Mouse (Mus musculus) mammary gland, adult 2 months (tissue): Measurements from ENCODE around the gene Lrrc39. TPM values are rescaled to one million over a fixed set of nuclear protein-coding genes. Genes with fewer than 3 reads are reported as not detected.

Experiments
- polyA plus RNA-seq: library from polyadenylated mRNA; depleted of rRNA; stranded (reverse); fragments of >200 nt; gene quantifications from 2 replicates; pipeline ENCODE4 v1.2.3, GENCODE M21; 2012; ENCODE audit warnings: low replicate concordance; rRNA removed

Gene Lrrc39
- 2.3 and 16.0 TPM in 2 replicates for polyA plus RNA-seq

GRCm38 (mm10) chr3:116562408-116563094 lies at the start of gene Lrrc39:
Lrrc39 (plus strand) TSS chr3:116562973.

GRCm38 (mm10) chr3:116594728-116595602 lies 32.2 kb downstream of the Lrrc39 start, which contains the start of gene Sass6:
Sass6 (plus strand) TSS chr3:116594982.

GRCm38 (mm10) chr3:116614295-116614892 lies 51.6 kb downstream of the Lrrc39 start, which contains the start of gene Trmt13:
Trmt13 (minus strand) TSS chr3:116614587.

Other genes starting within 250 kb of the Lrrc39 start
- 4.5 and 8.8 TPM in 2 replicates for gene Cdc14a, start 138.9 kb upstream of the Lrrc39 start, polyA plus RNA-seq
- gene Rtca, start 54.8 kb upstream of the Lrrc39 start, polyA plus RNA-seq: 19.5 and 31.3 TPM in 2 replicates
- 8.4 and 20.7 TPM in 2 replicates for gene Dbt, start 49.9 kb upstream of the Lrrc39 start, polyA plus RNA-seq
- gene Sass6, start 32.0 kb downstream of the Lrrc39 start, polyA plus RNA-seq: 0.80 and 2.1 TPM in 2 replicates
- gene Trmt13, start 51.6 kb downstream of the Lrrc39 start, polyA plus RNA-seq: 3.7 and 7.0 TPM in 2 replicates
- 13.4 and 30.2 TPM in 2 replicates for gene Mfsd14a, start 99.7 kb downstream of the Lrrc39 start, polyA plus RNA-seq
- not detected in 2 replicates for gene Gm43191, start 118.3 kb downstream of the Lrrc39 start, polyA plus RNA-seq
- 2.4 and 8.9 TPM in 2 replicates for gene Slc35a3, start 149.9 kb downstream of the Lrrc39 start, polyA plus RNA-seq
- gene Agl, start 245.2 kb downstream of the Lrrc39 start, polyA plus RNA-seq: 7.2 and 42.8 TPM in 2 replicates